Mouse (Mus musculus): Measurements from ENCODE around the gene Gm44503. TPM values are rescaled to one million over a fixed set of nuclear protein-coding genes. Genes with fewer than 3 reads are reported as not detected.

The Gm44503 gene
- polyA plus RNA-seq, 1 experiment from 2014 or later: not detected

GRCm38 (mm10) chr9:72988706-72989105 lies 30.1 kb downstream of the Gm44503 start:
- Histone ChIP-seq H3K36me3 (ENCODE audit: control insufficient read depth, insufficient read depth, low read length) (no peaks in the 10 kb centered on the region), H3K9ac (ENCODE audit: low read length) (no peak overlapping the region), H3K27me3 (ENCODE audit: control insufficient read depth, insufficient read depth, low read depth, low read length) (no peaks in the 10 kb centered on the region), H3K27ac (ENCODE audit: low read length) (no peak overlapping the region), H3K4me1 (replicated peaks; ENCODE audit: control insufficient read depth, insufficient read depth, low read length) (peaks cover 8% of the 10 kb centered on the region), H3K4me2 (ENCODE audit: low read depth, low read length) (no peak overlapping the region), H3K9me3 (ENCODE audit: control insufficient read depth, low read length) (no peaks in the 10 kb centered on the region), H3K4me3 (ENCODE audit: low read length) (no peak overlapping the region)
- ATAC-seq (ENCODE audit: low read depth): no peak
- 77% methylated on average over 5 of the region's 5 CpGs for WGBS

GRCm38 (mm10) chr9:72991420-72991819 lies 32.8 kb downstream of the Gm44503 start:
- Histone ChIP-seq H3K9ac (ENCODE audit: low read length) (no peak overlapping the region), H3K4me3 (ENCODE audit: low read length) (no peak overlapping the region), H3K4me2 (ENCODE audit: low read depth, low read length) (no peak overlapping the region), H3K27me3 (ENCODE audit: control insufficient read depth, insufficient read depth, low read depth, low read length) (no peaks in the 10 kb centered on the region), H3K4me1 (replicated peaks; ENCODE audit: control insufficient read depth, insufficient read depth, low read length) (no peaks in the 10 kb centered on the region), H3K36me3 (ENCODE audit: control insufficient read depth, insufficient read depth, low read length) (no peaks in the 10 kb centered on the region), H3K27ac (ENCODE audit: low read length) (no peak overlapping the region), H3K9me3 (ENCODE audit: control insufficient read depth, low read length) (no peaks in the 10 kb centered on the region)
- ATAC-seq (ENCODE audit: low read depth): no peak
- WGBS: 81% methylated on average over 2 of the region's 2 CpGs

DNA sequence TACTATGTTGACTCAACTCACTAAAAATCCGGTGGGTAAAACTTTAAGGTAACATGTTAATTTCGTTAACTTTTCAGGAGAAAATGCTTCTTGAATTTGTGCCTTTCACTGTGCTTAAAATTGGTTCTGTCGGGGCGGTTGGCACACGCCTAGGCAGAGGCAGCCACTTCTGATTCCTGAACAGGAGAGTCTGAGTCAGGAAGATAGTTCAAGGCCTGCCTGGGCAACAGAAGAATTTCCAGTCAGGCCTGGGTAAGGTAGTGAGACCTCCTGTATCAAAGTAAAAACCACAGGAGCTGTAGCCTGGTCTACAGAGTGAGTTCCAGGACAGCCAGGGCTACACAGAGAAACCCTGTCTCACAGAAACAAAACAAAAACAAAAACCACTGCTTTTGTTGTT lies 33.9 kb downstream of the Gm44503 start:
- 82% methylated on average over 5 of the region's 5 CpGs for WGBS
- Histone ChIP-seq H3K4me1 (replicated peaks; ENCODE audit: control insufficient read depth, insufficient read depth, low read length) (no peaks in the 10 kb centered on the region), H3K4me2 (ENCODE audit: low read depth, low read length) (no peak overlapping the region), H3K36me3 (ENCODE audit: control insufficient read depth, insufficient read depth, low read length) (no peaks in the 10 kb centered on the region), H3K27ac (ENCODE audit: low read length) (no peak overlapping the region), H3K4me3 (ENCODE audit: low read length) (no peak overlapping the region), H3K27me3 (ENCODE audit: control insufficient read depth, insufficient read depth, low read depth, low read length) (no peaks in the 10 kb centered on the region), H3K9ac (ENCODE audit: low read length) (no peak overlapping the region), H3K9me3 (ENCODE audit: control insufficient read depth, low read length) (no peaks in the 10 kb centered on the region)
- ATAC-seq (ENCODE audit: low read depth): no peak

- H3K4me1 ChIP-seq (replicated peaks; ENCODE audit: control insufficient read depth, insufficient read depth, low read length): no peaks in the 10 kb centered on the region
- no peak overlapping the region for H3K9ac ChIP-seq (ENCODE audit: low read length)
- no peak overlapping the region for H3K4me3 ChIP-seq (ENCODE audit: low read length)
- no peak for ATAC-seq (ENCODE audit: low read depth)
- H3K36me3 ChIP-seq (ENCODE audit: control insufficient read depth, insufficient read depth, low read length): no peaks in the 10 kb centered on the region
- H3K27ac ChIP-seq (ENCODE audit: low read length): no peak overlapping the region
- no peaks in the 10 kb centered on the region for H3K27me3 ChIP-seq (ENCODE audit: control insufficient read depth, insufficient read depth, low read depth, low read length)
- H3K9me3 ChIP-seq (ENCODE audit: control insufficient read depth, low read length): no peaks in the 10 kb centered on the region
- H3K4me2 ChIP-seq (ENCODE audit: low read depth, low read length): no peak overlapping the region
Observed at GRCm38 (mm10) chr9:72996167-72996566, 37.5 kb downstream of the Gm44503 start.

- no peaks in the 10 kb centered on the region for H3K27me3 ChIP-seq (ENCODE audit: control insufficient read depth, insufficient read depth, low read depth, low read length)
- H3K9ac ChIP-seq (ENCODE audit: low read length): no peak overlapping the region
- no peaks in the 10 kb centered on the region for H3K9me3 ChIP-seq (ENCODE audit: control insufficient read depth, low read length)
- H3K4me2 ChIP-seq (ENCODE audit: low read depth, low read length): no peak overlapping the region
- ATAC-seq (ENCODE audit: low read depth): no peak
- no peaks in the 10 kb centered on the region for H3K36me3 ChIP-seq (ENCODE audit: control insufficient read depth, insufficient read depth, low read length)
- WGBS: 59% methylated on average over 7 of the region's 7 CpGs
- H3K4me3 ChIP-seq (ENCODE audit: low read length): no peak overlapping the region
- no peak overlapping the region for H3K27ac ChIP-seq (ENCODE audit: low read length)
- H3K4me1 ChIP-seq (replicated peaks; ENCODE audit: control insufficient read depth, insufficient read depth, low read length): no peaks in the 10 kb centered on the region
Observed at GRCm38 (mm10) chr9:72996806-72997205, 38.2 kb downstream of the Gm44503 start.

DNA sequence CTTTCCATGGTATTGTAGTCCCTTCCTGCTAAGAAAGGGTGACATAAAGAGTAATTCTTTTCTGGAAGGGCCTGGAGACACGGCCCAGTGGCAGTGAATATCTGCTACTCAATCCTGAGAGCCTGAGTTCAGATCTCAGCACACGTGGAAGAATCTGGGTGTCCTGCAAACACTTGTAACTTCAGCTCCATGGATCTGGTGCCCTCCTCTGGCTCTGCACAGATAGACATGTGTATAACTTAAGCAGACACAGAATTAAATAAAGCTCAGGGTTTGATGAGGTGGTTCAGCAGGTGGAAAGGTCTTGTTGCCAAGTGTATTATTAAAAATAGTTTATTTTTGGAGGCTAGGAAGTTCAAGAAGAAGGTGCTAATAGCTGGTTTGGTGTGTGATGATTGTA lies 41.8 kb downstream of the Gm44503 start:
- H3K9ac ChIP-seq (ENCODE audit: low read length): no peak overlapping the region
- H3K36me3 ChIP-seq (ENCODE audit: control insufficient read depth, insufficient read depth, low read length): no peaks in the 10 kb centered on the region
- H3K4me3 ChIP-seq (ENCODE audit: low read length): no peak overlapping the region
- ATAC-seq (ENCODE audit: low read depth): no peak
- no peaks in the 10 kb centered on the region for H3K9me3 ChIP-seq (ENCODE audit: control insufficient read depth, low read length)
- H3K27me3 ChIP-seq (ENCODE audit: control insufficient read depth, insufficient read depth, low read depth, low read length): no peaks in the 10 kb centered on the region
- H3K4me2 ChIP-seq (ENCODE audit: low read depth, low read length): no peak overlapping the region
- 59% methylated on average over 2 of the region's 2 CpGs for WGBS
- no peaks in the 10 kb centered on the region for H3K4me1 ChIP-seq (replicated peaks; ENCODE audit: control insufficient read depth, insufficient read depth, low read length)
- H3K27ac ChIP-seq (ENCODE audit: low read length): no peak overlapping the region

- no peak overlapping the region for H3K4me3 ChIP-seq (ENCODE audit: low read length)
- ATAC-seq (ENCODE audit: low read depth): no peak
- no peaks in the 10 kb centered on the region for H3K4me1 ChIP-seq (replicated peaks; ENCODE audit: control insufficient read depth, insufficient read depth, low read length)
- no peak overlapping the region for H3K9ac ChIP-seq (ENCODE audit: low read length)
- 86% methylated on average over 13 of the region's 13 CpGs for WGBS
- peaks cover 6% of the 10 kb centered on the region; the same call in 1 of the 2 replicates for H3K36me3 ChIP-seq (ENCODE audit: control insufficient read depth, insufficient read depth, low read length)
- H3K9me3 ChIP-seq (ENCODE audit: control insufficient read depth, low read length): no peaks in the 10 kb centered on the region
- H3K4me2 ChIP-seq (ENCODE audit: low read depth, low read length): no peak overlapping the region
- no peak overlapping the region for H3K27ac ChIP-seq (ENCODE audit: low read length)
- no peaks in the 10 kb centered on the region for H3K27me3 ChIP-seq (ENCODE audit: control insufficient read depth, insufficient read depth, low read depth, low read length)
Observed at GRCm38 (mm10) chr9:73001314-73002011, 42.8 kb downstream of the Gm44503 start.

DNA sequence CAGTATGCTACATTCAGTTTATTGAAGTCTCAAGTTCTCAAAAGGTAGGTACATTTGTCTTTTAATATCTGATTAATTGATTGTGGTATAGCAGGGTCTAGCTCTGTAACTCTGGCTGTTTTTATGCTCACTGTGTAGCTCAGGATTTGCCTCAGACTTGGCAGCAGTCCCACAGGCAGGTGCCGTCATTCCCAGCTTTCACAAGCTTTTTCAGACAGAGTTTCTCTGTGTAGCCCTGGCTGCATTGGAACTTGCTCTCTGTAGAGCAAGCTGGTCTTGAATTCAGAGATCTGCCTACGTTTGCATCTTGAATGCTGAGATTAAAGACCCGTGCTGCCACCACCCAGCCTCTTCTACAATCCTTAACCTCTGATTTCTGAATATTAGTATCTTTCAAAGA lies 43.5 kb downstream of the Gm44503 start:
- ATAC-seq (ENCODE audit: low read depth): no peak
- Histone ChIP-seq H3K36me3 (ENCODE audit: control insufficient read depth, insufficient read depth, low read length) (peaks cover 9% of the 10 kb centered on the region; the same call in 1 of the 2 replicates), H3K27me3 (ENCODE audit: control insufficient read depth, insufficient read depth, low read depth, low read length) (no peaks in the 10 kb centered on the region), H3K9me3 (ENCODE audit: control insufficient read depth, low read length) (no peaks in the 10 kb centered on the region), H3K27ac (ENCODE audit: low read length) (no peak overlapping the region), H3K4me2 (ENCODE audit: low read depth, low read length) (no peak overlapping the region), H3K4me1 (replicated peaks; ENCODE audit: control insufficient read depth, insufficient read depth, low read length) (no peaks in the 10 kb centered on the region), H3K4me3 (ENCODE audit: low read length) (no peak overlapping the region), H3K9ac (ENCODE audit: low read length) (no peak overlapping the region)
- 56% methylated on average over 3 of the region's 3 CpGs for WGBS

GRCm38 (mm10) chr9:73004076-73004475 lies 45.4 kb downstream of the Gm44503 start:
- Histone ChIP-seq H3K4me3 (ENCODE audit: low read length) (no peak overlapping the region), H3K36me3 (ENCODE audit: control insufficient read depth, insufficient read depth, low read length) (peaks cover 9% of the 10 kb centered on the region; the same call in 1 of the 2 replicates), H3K4me2 (ENCODE audit: low read depth, low read length) (no peak overlapping the region), H3K9me3 (ENCODE audit: control insufficient read depth, low read length) (no peaks in the 10 kb centered on the region), H3K9ac (ENCODE audit: low read length) (no peak overlapping the region), H3K4me1 (replicated peaks; ENCODE audit: control insufficient read depth, insufficient read depth, low read length) (no peaks in the 10 kb centered on the region), H3K27me3 (ENCODE audit: control insufficient read depth, insufficient read depth, low read depth, low read length) (no peaks in the 10 kb centered on the region), H3K27ac (ENCODE audit: low read length) (no peak overlapping the region)
- 73% methylated on average over 8 of the region's 8 CpGs for WGBS
- no peak for ATAC-seq (ENCODE audit: low read depth)

DNA sequence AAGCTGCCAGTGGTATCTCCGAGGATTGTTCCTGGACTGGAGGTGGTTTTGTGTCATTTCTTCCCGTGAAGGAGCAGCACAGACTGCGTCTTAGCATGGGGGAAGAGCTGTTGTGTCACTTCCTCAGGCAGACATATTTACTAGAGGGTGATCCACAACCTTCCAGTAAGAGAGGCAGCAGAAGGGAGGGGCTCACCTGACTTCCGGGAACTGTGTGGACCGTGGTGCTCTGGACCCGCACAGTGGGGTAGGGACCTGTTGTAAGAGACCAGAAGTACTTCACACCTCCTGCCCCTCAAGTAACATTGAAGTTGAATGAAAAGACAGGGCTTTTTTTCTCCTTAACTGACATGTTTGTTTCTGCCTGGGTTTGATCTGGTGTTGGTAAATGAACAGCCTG lies 46.5 kb downstream of the Gm44503 start:
- H3K9me3 ChIP-seq (ENCODE audit: control insufficient read depth, low read length): no peaks in the 10 kb centered on the region
- WGBS: 80% methylated on average over 6 of the region's 6 CpGs
- H3K4me1 ChIP-seq (replicated peaks; ENCODE audit: control insufficient read depth, insufficient read depth, low read length): no peaks in the 10 kb centered on the region
- no peaks in the 10 kb centered on the region for H3K27me3 ChIP-seq (ENCODE audit: control insufficient read depth, insufficient read depth, low read depth, low read length)
- H3K27ac ChIP-seq (ENCODE audit: low read length): no peak overlapping the region
- no peak for ATAC-seq (ENCODE audit: low read depth)
- no peak overlapping the region for H3K9ac ChIP-seq (ENCODE audit: low read length)
- no peak overlapping the region for H3K4me3 ChIP-seq (ENCODE audit: low read length)
- no peak overlapping the region for H3K4me2 ChIP-seq (ENCODE audit: low read depth, low read length)
- H3K36me3 ChIP-seq (ENCODE audit: control insufficient read depth, insufficient read depth, low read length): peaks cover 9% of the 10 kb centered on the region; the same call in 1 of the 2 replicates

Measured in lung, embryonic 16.5 days (tissue).